Mouse (Mus musculus): ENCODE results near the gene Fgf10. TPM values are rescaled to one million over a fixed set of nuclear protein-coding genes. Genes with fewer than 3 reads are reported as not detected.

Fgf10 gene
- total RNA-seq, 2 experiments from 2014 or later = 6.7 to 7.5 TPM

DNA sequence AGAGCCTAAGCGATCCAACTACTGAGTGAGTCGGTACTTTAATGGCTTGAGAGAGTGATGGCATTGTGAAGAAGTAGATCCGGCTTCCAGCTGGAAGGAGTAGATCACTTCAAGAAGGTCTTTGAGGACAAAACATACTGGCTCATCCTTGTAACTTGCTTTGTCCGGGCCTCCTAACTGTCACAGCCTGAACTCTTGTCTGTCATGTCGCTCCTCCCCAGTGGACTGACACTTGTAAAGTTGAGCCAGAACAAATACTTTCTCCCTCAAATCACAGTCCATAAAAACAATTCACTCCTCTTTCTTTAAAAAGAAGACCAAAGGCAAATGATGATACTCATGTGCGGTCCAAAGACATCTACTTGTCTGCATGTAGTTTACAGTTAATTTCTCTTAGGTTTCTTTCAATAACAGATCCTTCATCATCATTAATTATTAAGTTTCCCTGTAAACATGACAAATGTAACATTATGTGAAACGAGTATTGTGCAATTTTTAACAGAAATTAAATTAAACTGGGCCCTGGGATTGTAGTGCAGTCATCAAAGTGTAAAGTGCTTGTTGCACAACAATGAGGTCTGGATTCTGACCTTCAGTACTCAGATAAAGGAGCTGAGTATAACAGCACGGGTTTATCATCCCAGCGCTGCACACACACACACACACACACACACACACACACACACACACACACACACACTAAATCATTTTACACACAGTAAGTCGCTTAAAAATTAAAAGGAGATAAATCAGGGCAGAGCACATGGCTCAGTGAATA, 159.2 kb downstream of the Fgf10 start:
- intact Hi-C loops (cut with DNase I) = no loop called here
- DNase-seq = no peak

- intact Hi-C loops (cut with DNase I) = no loop called here
- no peak for DNase-seq
Observed at GRCm38 (mm10) chr13:118834021-118834420, 164.4 kb downstream of the Fgf10 start.

DNA sequence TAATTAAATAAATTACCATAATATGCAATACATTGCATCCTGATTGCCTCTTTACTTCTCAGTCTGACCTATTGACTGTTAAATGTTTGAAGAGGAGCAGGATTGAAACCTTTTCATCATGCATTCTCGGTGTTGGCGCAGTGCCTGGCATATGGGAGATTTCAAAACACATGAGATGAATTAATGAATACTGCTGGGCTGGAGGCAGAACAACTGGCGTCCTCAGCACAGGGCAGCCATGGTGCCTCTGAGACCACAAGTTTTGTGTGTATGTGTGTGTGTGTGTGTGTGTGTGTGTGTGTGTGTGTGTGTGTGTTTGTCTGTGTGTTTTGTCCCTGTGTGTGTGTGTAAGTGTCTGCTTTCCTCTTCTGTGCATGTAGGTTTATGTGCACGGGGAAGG, 165.5 kb downstream of the Fgf10 start:
- intact Hi-C loops (cut with DNase I) = no loop called here
- DNase-seq = peak; percentile 7
